Mouse (Mus musculus): ENCODE measurements around the gene Klf5.

GRCm38 (mm10) chr14:99352989-99353388 lies 54.5 kb downstream of the Klf5 start:
- TF ChIP-seq CTCF (IDR thresholded peaks at IDR 0.05 in 2 of 3, conservative IDR thresholded peaks at IDR 0.05 in 1 of 3; ENCODE audit: control insufficient read depth in 1 of 3, insufficient read depth in 1 of 3, low read depth in 2 of 3, low read length in 3 of 3, poor library complexity in 1 of 3, severe bottlenecking in 1 of 3): no peak
- TF ChIP-seq HCFC1 (IDR thresholded peaks at IDR 0.05; ENCODE audit: low read depth, low read length): no peak
- no peak for TF ChIP-seq UBTF (IDR thresholded peaks at IDR 0.05; ENCODE audit: borderline replicate concordance, insufficient read depth, low read depth, low read length)
- TF ChIP-seq GATA1 (IDR thresholded peaks at IDR 0.05; ENCODE audit: low read depth, low read length): no peak
- TF ChIP-seq EP300 (IDR thresholded peaks at IDR 0.05; ENCODE audit: low read depth in 1 of 2, low read length in 2 of 2): no peak
- TF ChIP-seq ZC3H11A (IDR thresholded peaks at IDR 0.05; ENCODE audit: low read depth, low read length): no peak
- TF ChIP-seq ZMIZ1 (IDR thresholded peaks at IDR 0.05; ENCODE audit: low read depth, low read length): no peak
- no peak for TF ChIP-seq TAL1 (IDR thresholded peaks at IDR 0.05; ENCODE audit: low read length)

Data from MEL (cell line).